Mouse (Mus musculus): ENCODE results near the gene Gm10382. TPM values are rescaled to one million over a fixed set of nuclear protein-coding genes. Genes with fewer than 3 reads are reported as not detected.
"Not testable (repeated sequence)": the region's sequence is repeated elsewhere in the genome, so short reads cannot be mapped to it uniquely, and the experiment has no call there.

Gene Gm10382
- polyA plus RNA-seq, 2 experiments from 2014 or later: 0.70 to 1.0 TPM

- ATAC-seq: no peak
These were observed 18.0 kb upstream of the Gm10382 start for GRCm38 (mm10) chr5:125370950-125371693.

GRCm38 (mm10) chr5:125372027-125372426, 17.1 kb upstream of the Gm10382 start:
- ATAC-seq: no peak

- ATAC-seq: peak; percentile 63
These were observed 13.3 kb upstream of the Gm10382 start for GRCm38 (mm10) chr5:125375871-125376270.

GRCm38 (mm10) chr5:125377214-125377613, 11.9 kb upstream of the Gm10382 start:
- peak; percentile 34 for ATAC-seq

GRCm38 (mm10) chr5:125378919-125379318, 10.2 kb upstream of the Gm10382 start:
- ATAC-seq: no peak

GRCm38 (mm10) chr5:125381954-125382672, 7.0 kb upstream of the Gm10382 start:
- no peak for ATAC-seq

GRCm38 (mm10) chr5:125382673-125383558, 6.2 kb upstream of the Gm10382 start:
- peak; percentile 63 for ATAC-seq

GRCm38 (mm10) chr5:125383637-125384420, 5.3 kb upstream of the Gm10382 start:
- no peak for ATAC-seq

- ATAC-seq: no peak
These were observed 4.5 kb upstream of the Gm10382 start for GRCm38 (mm10) chr5:125384512-125385214.

GRCm38 (mm10) chr5:125385215-125385940, 3.7 kb upstream of the Gm10382 start:
- ATAC-seq: no peak

- ATAC-seq: not testable (repeated sequence)
These were observed 1.8 kb upstream of the Gm10382 start for GRCm38 (mm10) chr5:125387295-125387694.

GRCm38 (mm10) chr5:125388358-125389092, 597 bp upstream of the Gm10382 start:
- no peak for ATAC-seq

- ATAC-seq: peak; percentile 28
These were observed 688 bp downstream of the Gm10382 start, which contains the start of gene Ubc for GRCm38 (mm10) chr5:125389579-125390441. Ubc (minus strand) TSS chr5:125390202.

- ATAC-seq: no peak
These were observed 1.9 kb downstream of the Gm10382 start for GRCm38 (mm10) chr5:125390906-125391477.

- ATAC-seq: no peak
These were observed 2.5 kb downstream of the Gm10382 start for GRCm38 (mm10) chr5:125391609-125392008.

GRCm38 (mm10) chr5:125392176-125392575, 3.1 kb downstream of the Gm10382 start:
- not testable (repeated sequence) for ATAC-seq

GRCm38 (mm10) chr5:125392618-125392976, 3.5 kb downstream of the Gm10382 start:
- peak; percentile 1 for ATAC-seq

- peak; percentile 66 for ATAC-seq
These were observed 4.0 kb downstream of the Gm10382 start for GRCm38 (mm10) chr5:125392977-125393621.
